Mouse (Mus musculus): ENCODE results near the gene Nop9.
A peak's percentile ranks its signal among the peaks of the same experiment; 100 is the strongest.

Gene Nop9

DNA sequence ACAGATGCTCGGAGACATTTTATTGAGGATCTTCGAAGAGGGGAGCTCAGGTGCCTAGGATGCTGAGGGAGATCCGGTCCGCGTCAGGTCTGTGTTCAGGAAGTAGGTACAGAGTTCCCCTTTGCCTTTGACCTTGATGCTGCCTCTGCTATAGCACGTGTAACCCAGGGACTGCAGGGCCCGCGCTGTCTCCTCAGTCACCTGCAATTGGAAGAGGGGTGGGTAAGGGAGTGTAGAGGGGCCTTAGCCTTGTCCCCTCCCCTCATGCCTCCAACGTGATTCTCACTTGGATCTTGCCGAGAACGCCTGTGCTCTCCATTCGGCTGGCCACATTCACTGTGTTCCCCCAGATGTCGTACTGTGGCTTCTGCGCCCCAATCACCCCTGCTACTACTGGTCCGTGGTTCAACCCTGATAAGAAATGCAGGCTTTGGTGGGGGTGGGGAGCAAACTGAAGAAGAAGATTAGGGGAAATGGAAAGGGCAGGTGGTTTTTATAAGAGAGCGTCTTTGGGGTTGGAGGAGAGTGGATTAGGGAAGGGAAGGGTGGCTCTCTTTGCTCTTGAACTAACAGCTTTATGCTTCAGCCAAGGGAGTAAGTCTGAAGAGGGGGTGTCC is 23.7 kb downstream of the Nop9 start:
- DNase-seq (ENCODE audit: low spot score in 2 of 2), result no peak

DNA sequence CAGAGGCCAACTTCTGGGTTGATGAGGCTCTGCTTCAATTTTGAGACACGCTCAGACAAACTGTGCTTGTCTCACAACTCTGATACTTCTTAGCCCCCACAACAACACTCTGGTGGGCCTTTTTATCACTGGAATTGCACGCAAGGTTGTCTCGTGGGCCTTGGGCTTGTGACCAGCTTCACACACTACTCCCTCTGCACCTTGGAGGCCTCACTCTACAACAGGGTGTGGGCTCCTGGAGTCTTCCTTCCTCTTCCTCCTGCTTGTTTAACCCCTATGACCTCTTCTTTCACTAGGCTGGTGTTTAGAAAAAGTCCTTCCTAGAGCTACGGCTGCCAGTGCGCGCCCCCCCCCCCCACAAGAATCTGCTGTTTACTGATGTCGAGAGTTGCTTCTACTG is 31.2 kb downstream of the Nop9 start:
- no peak for DNase-seq (ENCODE audit: low spot score in 2 of 2)

DNA sequence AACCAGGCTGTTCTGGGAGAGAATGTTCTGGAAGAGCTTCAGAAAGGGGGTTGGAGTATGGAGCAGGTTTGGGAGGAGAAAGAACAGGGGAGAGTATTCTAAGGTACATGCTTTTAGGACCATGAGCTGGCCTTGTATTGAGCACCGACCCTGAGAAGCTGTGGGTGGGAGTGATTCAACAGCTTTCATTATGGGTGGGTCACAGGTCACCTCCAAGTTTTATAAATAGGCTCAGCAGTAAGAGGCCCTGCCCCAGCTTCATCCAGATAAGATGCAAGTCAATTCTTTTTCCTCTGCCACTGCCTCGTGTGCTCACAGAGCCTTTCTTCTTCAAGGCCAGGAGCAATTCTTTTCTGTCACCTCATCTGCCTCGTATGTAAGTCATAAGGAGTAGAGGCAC is 31.7 kb downstream of the Nop9 start:
- DNase-seq (ENCODE audit: low spot score in 2 of 2), result no peak

DNA sequence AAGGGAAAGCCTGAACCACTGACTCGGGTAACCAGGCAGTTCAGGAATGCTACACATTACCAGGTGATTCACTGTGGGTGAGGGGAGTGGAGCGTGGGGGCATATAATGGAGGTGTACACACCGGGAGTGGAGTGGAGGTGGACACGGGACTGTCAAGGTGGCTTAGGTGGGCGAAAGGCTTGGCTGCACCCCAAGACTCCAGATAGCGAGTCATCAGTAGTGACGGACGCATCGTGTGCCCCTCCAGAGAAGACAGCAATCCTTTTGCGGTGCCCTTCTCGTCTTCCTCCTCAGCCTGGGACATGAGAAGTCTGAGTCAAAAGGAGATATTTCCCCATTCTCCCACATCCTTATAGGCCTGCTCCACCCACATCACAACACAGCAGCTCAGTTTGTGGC is 32.3 kb downstream of the Nop9 start:
- DNase-seq (ENCODE audit: low spot score in 2 of 2), result no peak

DNA sequence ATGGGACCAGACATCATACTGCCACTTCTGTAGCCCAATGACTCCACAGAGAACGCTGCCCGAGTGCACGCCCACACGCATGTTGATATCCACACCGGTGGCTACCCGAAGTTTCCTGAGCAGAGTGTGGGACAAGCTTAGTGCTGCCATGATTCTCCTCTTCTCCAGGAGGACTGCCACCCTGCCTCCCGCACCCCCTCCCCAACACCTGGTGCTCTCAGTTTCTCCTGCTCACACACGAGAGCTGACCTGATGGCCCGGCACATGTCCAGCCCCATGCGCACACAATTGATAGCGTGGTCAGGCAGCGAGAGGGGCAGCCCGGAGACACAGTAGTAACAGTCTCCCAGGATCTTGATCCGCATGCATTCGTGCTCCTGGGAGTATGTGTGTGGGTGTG is 33.2 kb downstream of the Nop9 start:
- no peak for DNase-seq (ENCODE audit: low spot score in 2 of 2)

DNA sequence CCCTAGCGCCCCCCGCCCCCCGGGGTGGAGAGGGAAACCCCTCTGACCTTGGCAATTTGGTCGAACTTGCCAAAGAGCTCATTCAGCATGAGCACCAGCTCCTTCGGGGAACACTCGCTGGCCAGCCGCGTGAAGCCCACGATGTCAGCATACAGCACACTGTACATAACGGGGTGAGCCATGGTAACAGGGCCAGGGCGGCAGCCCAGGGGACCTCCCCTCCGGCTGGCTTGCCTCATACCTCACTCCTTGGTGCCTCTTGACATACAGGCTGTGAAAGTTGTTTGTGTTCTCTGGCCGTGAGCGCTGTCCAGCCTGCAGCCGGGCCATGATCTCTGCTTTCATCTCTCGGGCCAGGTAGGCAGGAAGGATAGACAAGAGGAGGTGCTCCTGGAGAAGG is 34.2 kb downstream of the Nop9 start:
- DNase-seq (ENCODE audit: low spot score in 2 of 2), result no peak

DNA sequence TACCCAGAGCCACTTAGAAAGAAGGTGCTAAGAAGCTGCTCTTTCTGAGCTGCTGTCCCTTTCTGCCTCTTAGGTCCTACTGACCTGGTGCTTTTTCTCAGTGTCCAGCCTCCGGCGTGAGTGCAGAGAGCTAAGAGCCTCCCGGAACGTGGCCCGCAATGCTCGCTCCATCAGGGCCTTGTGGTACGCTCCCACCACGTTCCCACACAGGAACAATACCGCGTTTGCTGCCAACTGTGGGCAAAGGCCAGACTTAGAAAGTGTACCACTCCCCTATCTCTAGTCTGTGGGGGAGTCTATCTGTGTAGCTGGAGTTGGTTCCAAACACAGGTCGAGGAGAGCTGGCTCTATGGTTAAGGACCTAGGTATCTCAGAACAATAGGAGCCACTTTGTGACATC is 35.2 kb downstream of the Nop9 start:
- DNase-seq (ENCODE audit: low spot score in 2 of 2), result no peak

DNA sequence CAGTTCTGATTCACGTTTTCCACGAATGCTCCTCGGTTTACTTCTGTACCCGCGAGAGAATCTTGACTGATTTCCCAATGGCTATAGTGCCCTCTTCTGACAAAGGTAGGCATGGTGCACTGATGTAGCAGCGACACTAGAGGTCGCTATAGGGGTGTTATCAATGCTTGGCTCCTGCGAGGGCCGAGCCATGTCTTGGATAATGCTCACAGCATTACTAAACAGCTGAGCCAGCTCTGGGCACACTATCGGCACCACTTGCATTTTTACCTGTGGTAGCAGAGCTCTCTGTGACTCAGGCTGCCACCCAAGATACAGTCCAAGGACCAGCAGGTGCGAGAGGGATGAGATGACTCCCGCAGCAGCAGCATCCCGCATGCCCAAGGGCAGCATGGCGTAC is 35.8 kb downstream of the Nop9 start:
- peak; percentile 29 to 60 for DNase-seq (ENCODE audit: low spot score in 2 of 2)

DNA sequence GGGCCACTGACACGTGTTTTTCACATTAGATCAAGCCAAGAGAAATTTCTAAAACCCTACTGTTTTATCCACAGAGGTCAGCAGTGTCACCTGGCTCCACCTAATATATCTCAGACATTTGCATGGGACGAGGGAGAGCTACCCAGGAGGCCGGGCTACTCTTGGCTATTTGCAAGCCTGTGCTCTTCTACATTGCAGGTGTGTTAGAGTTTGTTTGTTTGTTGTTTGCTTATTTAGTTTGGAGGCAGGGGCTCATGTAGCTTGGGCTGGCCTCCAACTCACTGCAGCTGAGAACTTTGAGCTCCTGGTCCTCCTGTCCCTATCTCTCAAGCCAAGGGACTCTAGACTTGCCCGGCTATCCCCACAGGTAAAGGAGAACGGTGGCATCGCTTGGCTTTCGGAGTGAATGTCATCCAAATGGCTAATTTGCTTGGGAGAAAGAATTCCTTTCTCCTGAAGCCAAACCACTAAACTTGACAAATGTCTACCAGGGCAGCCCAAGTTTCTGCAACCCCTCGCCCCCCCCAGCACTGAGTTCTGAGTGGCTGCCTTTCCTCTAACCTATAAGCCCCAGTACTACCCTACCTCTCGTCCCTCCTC is 37.0 kb downstream of the Nop9 start:
- no peak for DNase-seq (ENCODE audit: low spot score in 2 of 2)

DNA sequence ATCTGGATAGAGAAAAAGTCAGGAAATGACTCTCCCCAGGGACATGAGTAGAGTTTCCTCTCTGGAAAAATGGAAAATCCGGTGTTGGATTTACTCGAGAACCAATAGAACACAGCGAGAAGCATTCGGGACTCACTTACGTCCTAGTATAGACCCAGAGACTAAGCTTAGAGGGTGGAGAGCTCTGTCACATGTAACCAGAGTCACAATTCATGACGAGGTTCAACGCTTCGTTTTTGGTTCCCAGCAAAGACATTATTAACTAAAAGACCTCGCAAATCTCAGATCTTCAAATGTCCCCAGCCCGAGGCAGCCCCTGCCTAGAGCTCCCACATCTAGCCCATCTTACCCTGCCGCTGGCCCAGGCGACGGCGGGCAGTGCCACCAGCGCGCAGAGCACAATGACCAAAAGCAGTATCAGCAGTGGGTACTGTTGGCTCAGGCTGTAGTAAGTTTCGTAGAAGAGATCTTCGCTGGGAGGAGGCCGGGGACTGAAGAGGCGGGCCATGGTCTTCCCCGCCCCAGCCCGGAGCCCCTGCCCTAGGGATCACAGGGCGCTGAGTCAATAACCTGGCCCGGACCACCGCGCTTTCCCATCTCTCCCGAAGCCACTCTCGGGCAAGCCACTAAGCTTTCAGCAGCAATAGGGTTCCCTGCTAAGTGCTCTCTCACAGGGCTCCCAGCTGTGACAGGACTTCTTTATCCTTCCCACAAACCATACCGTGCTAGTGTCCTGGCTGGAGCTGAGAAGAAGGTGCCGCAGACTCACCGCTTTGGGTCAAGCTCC is 37.9 kb downstream of the Nop9 start:
- DNase-seq (ENCODE audit: low spot score in 2 of 2), result no peak

DNA sequence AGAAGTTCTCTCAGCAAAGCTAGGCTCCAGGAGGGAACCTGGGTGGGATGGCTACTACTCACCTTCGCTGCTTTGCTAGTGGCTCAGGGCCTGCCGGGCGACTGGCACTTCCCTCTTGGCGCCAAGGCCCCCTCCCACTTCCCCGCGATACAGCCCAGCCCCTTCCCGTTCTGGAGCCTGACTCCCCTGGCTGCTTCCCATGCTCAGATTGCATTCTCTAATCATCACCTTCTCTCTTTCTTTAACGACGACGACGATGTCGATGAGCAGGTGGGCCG is 38.4 kb downstream of the Nop9 start, which contains the start of gene Adcy4:
Gene Adcy4, minus strand, starts transcription at position 138 of the 278 bp plus-strand sequence.
- DNase-seq (ENCODE audit: low spot score in 2 of 2), result no peak

DNA sequence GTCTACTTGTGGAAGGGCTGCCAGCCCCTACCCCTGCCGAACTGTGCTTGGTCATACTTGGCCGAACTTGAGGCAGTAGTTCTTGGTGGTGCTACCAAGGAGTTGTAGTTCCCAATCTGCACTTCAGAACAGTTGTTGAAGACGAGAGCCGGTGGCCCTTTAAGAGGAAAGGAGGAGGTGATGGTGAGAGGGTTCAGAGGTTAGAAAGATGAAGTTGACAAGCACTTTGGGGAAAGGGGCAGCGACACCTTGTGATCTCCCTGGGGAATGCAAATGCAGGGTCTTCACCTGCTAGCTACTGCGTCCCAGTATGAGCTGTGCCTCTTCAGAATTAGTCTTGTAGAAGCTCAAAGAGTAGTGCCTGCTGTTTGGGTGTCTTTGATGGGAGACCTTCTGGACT is 39.7 kb downstream of the Nop9 start:
- no peak for DNase-seq (ENCODE audit: low spot score in 2 of 2)

DNA sequence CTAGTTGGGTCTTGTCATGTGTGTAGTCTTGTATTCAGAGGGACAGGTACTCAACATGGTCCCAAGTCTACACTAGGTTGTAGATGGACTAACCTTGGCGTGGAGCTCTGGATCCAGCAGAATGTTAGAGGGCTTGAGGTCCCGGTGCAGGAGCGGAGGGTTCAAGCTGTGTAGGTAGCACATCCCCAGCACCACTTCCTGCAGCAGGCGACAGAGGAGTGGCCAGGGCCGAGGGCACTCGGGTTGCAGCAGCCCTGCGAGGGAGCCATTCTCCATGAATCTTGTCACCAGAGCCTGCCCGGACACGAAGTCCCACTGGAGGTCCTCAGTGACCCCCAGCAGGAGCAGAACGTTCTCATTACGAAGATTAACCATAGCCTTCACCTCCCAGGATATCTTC is 42.2 kb downstream of the Nop9 start:
- no peak for DNase-seq (ENCODE audit: low spot score in 2 of 2)

DNA sequence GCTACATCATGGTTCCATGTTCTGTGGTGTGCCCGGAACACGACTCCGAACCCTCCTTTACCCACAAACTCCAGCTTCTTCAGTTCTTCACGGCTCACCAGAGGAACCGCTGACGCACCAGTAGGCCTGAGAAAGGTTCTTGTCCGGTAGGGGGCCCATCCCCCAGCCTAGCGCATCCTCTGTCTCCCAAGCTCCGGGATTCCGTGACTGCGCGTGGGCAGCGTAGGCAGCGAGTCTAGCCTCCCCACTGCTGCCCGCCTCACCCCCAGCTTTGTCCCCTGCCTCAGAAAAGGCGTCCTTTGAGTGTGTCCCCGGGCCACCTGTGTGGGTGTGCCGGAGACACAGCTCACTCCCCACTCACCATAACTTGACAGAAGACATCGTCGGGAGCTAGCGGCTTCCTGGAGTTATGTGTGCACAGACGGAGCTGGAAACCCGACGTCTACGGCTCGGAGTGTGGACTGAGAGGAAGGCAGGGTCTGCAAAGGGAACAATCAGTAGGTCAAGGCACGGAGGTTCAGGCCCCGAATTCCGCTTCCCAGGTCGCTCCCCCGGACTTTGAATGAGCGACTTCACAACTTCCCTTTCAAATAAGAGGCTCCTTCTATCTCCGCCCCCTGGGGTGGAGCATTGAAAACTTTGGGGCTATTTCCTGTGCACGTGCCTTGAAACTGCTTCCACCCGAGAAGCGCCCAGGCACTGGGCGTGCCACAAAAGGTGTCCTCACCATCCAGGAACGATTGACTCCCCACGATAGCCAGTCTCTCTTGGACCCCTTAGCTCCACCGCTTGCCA is 43.0 kb downstream of the Nop9 start, which contains the start of gene Ripk3:
Gene Ripk3, minus strand, starts transcription at position 610 of the 795 bp plus-strand sequence.
- peak in 1 of 2 experiments; percentile 45 for DNase-seq (ENCODE audit: low spot score in 2 of 2)

DNA sequence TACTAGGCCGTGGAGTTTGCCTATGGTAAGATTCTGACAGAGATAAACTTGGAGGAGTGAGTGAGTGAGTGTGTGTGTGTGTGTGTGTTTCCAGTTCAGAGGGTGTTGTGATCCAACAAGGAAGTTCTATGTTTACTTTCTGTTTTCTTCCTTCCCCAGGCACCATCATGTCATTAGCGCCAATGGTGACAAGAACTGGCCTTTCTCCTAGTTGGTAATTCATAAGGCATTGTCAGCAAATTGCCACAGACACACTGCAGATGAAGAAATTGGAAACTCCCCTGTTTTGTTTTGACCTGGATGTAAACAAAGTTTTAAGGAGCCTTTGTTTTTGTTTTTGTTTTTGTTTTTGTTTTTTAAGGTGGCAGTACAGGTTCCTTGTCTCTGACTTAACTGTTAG is 48.0 kb downstream of the Nop9 start:
- no peak for DNase-seq (ENCODE audit: low spot score in 2 of 2)

DNA sequence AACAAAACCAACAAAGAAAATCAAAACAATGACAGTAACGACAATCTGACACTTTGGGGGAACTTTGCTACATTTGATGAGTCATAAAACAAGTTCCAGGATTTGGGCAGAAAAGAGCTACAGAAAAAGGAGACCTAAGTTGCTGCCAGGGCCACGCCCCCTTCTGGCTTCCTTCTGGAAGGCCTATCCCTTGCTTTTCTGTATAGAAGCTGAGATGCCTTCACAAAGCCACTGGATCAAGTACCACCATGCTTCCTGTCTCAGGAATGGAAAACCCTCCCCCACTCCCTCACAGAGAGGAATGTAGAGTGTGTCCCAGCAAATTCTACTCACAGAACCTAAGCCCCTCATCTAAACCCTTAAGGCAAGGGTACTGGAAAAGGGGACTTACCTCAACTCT is 48.5 kb downstream of the Nop9 start:
- no peak for DNase-seq (ENCODE audit: low spot score in 2 of 2)

DNA sequence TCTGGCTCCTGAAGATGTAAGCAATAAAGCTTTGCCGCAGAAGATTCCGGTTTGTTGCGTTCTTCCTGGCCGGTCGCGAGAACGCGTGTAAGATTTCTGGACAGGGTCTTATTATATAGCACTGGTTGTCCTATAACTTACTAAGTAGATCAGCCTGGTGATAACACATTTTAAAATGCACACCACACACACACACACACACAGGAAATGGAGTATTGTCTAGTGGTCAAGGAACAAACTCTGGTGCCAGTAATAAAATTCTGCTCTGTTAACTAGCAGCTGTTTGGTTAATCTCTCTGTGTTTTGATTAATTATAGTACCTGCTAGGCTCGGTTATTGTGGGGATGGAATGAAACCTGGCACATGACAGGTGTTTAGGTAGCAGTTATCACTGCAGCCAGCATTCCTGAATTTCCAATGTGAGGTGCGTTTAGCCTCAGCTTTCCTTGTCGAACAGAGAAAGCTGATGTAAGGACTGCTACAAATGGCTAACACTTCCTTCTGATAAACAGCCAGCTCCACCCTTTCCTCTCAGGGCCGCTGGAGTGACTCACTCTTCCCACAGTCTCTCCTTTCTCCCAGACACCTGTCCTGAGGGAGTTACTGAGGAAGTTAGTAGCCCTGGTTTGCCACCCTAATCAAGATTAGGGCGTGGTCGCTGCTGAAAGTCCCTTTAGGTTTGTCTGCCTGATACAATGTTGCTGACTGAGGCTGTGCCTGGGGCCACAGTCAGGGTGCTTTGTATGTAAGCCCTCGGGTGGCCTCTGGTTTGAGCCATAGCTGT is 50.1 kb downstream of the Nop9 start:
- no peak for DNase-seq (ENCODE audit: low spot score in 2 of 2)

Data from urinary bladder, adult 18-20 months (tissue).